Mouse (Mus musculus): ENCODE measurements around the gene Ctsf.
A peak's percentile ranks its signal among the peaks of the same experiment; 100 is the strongest.

Gene Ctsf

DNA sequence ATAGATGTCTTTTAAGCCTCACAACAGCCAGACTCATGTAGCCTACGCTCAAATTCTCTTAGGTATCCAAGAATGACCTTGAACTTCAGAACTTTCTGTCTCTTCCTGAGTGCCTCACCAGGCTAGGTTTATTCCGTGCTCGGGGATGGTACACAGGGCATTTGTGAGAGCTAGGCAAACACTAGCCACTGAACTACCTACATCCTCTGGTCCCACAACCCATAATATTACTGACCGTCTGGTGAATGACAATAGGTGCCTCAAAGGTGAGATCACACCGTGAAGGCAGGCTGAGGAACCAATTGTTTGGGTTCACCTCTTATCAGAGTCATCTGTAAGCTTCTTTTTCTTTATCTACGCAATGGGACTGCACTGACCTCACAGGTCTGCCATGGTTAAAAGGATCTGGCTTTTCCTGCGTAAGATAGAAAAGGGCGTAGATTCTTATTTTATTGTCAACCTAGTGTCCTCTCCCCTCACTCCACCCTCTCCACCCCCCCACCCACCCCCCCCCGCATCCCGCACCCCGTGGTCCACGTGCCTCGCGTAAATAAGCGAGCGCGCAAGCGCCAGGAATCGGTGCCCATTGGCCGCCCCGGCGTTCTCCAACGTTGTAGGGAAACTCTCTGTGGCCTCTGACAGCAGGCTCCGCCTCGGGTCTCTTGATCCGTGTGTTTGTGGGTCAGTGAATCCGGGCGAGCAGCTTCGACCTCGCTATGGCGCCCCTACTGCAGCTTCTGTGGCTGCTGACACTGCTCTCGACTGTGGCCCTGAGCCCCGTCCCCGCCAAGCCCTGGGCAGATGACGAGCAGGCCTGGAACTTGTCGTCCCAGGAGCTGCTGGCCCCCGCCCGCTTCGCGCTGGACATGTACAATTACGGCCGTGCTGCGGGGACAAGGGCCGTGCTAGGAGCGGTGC lies at the start of gene Ctsf:
Gene Ctsf (plus strand): TSS at position 579 of the 918 bp plus-strand sequence.
- peak; percentile 64 to 75 for DNase-seq (ENCODE audit: low spot score in 2 of 2)

DNA sequence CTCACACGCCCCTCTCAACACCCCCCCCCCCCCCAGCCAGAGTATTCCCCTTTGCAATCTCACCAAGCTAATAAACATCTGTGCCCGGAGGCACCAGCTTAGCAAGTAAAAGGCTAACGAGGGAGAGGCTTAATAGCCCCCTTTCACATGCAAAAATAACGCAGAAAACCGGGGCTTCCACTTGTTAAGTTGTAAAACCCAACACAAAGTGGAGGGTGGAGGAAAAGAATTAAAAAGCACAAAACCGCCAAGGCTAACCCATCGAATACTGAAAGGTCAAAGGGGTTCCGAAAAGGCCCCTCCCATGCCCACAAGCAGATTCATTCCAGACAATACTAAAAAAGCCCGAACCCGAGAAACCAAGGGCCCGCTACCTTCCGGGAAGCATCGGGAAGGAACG lies 44.6 kb upstream of the Ctsf start:
- no peak for DNase-seq (ENCODE audit: low spot score in 2 of 2)

DNA sequence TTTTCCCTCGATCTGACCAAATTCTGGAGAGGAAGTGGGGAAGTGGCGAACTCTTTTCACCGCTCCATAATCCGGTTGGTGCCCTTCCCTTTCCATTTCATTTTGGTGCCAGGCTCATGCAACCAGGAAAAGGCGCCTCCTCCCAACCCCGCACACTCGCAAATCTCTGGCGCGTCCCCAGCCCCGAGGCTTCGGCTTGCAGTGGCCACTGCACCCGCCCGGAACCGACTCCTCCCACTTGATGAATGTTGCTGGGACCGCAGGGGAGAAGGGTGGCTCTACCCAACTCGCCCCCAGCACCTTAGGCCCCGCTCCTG lies 44.2 kb upstream of the Ctsf start:
- no peak for DNase-seq (ENCODE audit: low spot score in 2 of 2)

DNA sequence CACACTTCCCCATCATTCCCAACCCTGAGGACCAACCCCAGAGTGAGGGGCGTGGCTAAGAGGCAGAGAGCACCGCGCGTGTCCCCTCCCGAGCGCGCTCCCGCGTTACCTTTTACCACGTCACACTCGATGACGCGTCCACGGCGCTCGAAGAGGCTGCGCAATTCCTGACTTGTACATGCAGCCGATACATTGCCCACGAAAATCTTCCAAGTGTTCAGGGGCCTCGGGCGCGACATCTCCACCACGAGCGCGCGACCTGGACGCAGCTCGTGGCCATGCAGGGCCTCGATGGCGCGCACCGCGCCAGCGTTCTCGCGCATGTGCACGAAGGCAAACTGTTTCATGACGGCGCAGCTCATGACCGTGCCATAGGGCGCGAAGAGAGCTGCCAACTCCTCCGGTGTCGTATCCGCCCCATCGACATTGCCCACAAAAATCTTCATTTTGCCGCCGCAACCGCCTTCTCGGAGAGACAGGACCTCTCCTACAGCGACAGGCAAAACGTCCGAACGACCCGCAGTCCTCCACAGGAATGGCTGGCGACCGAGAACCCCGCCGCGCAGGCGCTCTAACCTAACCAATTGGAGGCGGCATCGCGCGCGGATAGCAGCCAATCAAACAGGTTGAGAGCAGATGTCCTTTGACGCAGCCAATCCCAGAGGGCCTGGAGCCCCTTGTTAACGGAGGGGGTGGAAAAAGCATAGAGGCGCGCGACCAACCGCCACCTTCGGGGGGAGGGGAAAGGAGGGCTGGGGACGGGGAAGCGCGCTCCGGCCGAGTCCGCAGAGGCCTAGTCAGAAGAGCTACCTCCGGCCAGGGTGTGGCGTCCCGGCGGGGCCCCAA lies 43.6 kb upstream of the Ctsf start, which contains the start of the genes Gm21992 and Rbm14:
Gene Gm21992 (minus strand): TSS at position 550 of the 846 bp plus-strand sequence.
Gene Rbm14 (minus strand): TSS at position 572 of the 846 bp plus-strand sequence.
- DNase-seq (ENCODE audit: low spot score in 2 of 2) = peak; percentile 96 to 98

DNA sequence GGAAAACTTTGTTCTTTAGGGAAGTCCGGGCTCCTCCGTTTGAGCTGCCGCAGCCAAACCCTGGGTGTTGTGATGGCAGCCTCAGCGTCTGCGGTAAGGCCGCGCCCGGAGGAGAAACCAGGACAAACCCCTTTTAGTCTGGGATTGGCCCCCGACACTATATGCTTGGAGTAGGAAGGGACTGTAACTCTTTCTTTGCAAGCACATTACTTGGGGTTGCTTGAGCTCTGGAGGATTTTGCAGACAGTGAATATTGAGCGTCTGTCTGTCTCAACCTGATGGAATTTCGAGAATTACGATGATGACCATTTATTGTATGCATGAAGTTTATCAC lies 43.1 kb upstream of the Ctsf start:
- no peak for DNase-seq (ENCODE audit: low spot score in 2 of 2)

DNA sequence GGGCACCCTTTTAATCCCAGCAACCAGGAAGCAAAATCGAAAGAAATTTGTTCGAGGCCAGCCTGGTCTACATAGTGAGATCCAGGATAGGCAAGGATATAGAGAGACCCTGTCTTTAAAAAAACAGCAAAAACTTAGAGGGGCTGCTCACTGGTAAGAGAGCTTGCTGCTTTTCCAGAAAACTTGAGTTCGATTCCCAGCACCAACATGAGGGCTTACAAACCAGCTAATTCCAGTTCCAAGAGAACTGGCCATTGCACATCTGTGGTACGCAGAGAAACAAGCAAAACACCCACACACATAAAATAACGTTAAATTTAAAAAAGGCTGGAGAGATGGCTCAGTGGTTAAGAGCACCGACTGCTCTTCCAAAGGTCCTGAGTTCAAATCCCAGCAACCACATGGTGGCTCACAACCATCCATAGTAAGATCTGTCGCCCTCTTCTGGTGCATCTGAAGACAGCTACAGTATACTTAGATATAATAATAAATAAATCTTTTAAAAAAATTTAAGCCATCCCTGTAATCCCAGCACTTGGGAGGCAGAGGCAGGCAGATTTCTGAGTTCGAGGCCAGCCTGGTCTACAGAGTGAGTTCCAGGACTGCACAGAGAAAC lies 42.5 kb upstream of the Ctsf start:
- DNase-seq (ENCODE audit: low spot score in 2 of 2) = peak in 1 of 2 experiments; percentile 36

DNA sequence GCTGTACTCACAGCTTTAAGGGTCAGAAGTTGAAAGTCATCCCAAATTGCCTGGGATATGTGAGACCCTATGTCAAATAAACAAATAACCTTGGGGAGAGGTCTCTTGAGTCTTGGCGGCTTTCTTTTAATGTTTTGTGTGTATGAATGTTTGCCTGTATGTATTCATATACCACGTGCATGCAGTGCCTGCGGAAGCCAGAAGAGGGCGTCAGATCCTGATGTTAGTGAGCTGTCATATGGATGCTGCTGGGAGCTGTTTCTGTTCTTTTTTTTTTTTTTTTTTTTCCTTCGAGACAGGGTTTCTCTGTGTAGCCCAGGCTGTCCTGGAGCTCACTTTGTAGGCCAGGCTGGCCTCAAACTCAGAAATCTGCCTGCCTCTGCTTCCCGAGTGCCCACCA lies 41.9 kb upstream of the Ctsf start:
- peak in 1 of 2 experiments; percentile 73 for DNase-seq (ENCODE audit: low spot score in 2 of 2)

DNA sequence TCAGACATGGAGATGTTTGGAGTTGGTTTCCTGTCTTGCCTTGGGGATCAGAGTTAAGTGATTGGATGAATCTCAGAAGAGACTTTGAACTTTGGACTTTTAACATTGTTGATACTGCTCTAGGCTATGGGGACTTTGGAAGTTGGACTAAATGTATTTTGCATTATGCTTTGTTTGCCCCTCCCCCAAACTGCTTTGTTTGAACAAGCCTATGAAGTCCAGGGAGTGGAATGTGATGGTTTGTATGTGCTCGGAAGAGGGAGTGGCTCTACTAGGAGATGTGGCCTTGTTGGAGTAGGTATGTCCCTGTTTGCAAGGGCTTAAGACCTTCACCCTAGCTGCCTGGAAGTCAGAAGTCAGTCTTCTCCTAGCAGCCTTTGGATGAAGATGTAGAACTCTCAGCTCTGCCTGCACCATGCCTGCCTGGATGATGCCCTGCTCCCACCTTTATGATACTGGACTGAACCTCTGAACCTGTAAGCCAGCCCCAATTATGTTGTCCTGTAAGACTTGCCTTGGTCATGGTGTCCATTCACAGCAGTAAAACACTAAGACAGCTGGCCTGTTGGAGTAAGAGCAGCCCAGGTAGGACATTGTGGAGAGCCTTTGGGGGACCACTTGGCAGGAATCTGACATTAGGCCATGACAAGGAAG lies 37.6 kb upstream of the Ctsf start:
- DNase-seq (ENCODE audit: low spot score in 2 of 2) = no peak

DNA sequence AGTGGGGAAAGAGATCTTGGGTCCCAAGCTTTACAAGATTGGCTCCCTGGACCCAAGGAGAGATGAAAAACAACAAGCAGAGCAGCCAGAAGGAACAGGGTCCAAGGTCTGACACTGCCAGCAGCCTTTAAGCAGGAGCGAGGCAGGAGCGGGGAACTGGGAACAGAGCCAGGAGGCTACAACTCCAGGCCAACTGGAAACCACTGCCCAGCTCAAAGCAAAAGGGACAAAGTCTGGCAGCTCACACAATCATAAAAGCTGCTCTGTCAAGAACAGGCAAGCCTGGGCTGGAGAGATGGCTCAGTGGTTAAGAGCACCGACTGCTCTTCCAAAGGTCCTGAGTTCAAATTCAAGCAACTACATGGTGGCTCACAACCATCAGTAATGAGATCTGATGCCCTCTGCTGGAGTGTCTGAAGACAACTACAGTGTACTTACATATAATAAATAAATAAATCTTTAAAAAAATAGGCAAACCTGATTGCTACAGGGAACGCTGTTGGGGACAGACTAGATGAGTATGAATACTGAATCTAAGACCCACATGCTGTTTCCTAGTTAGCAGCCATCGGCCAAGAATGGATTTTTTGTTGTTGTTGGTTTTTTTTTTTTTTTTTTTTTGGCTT lies 34.1 kb upstream of the Ctsf start:
- no peak for DNase-seq (ENCODE audit: low spot score in 2 of 2)

DNA sequence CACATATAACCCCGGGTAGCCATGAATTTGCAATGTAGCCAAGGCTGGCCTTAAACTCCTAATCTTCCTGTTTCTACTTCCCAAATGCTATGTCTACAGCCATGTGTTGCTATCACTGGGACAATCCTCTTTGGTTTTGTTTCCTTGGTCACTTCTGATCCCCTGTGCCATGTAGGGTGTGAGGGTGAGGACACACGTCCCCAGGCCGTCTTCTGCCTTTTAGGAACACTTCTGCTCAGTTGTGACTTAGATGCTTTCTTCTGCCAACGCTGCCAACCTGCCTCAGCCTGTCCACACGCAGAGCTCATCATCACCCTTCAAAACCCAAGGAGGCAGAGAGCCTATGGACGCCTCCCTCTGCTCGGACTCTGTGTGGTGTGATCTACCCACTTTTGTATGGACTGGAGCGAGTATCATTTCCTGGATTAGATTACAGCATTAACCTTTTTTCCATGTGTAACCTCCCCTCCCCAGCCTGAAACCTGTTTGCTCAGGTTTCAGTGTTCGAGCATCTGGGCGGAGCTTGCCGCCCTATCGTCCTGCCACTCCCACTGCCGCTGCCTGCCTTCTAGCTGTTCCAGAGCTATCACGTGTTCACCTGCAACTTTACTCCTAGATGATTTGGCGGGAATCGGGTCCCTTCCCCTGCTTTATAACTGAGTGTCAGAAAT lies 26.4 kb upstream of the Ctsf start:
- no peak for DNase-seq (ENCODE audit: low spot score in 2 of 2)

DNA sequence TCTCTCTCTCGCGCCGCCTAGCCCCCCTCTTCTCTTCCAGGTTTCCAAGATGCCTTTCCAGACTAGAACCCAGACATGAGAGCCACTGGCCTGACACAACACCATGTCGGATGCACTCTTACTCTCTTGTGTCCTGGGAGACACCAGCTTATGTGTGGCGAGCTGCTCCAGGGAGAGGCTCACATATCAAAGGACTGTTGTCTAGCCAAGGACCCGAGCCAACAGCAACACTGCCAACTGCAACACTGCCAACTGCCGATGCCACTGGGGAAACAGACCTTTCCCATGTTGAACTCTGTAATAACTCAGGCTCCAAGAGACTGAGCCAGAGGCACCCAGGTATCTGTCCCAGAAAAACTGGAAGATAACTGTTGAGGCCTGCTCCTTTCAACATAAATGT lies 25.8 kb upstream of the Ctsf start:
- DNase-seq (ENCODE audit: low spot score in 2 of 2) = no peak

DNA sequence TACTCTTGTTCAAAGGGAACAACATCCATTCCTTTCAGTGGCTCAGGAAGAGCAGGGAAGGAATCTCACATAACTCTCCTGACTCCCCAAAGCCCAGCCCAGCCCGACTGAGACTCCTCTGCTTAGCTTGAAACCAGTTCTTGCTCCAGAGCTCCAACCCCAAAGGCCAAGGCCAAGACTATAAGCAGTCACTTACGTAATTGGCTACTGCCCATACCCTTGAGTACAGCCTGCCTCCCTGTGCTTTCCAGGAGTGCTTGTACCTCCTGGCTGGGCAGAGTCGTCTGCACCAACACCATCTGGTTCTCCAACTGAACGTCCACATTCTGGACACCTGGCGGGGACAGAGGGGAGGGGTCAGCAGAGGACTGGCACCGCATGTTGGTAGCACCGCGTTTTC lies 21.0 kb upstream of the Ctsf start:
- DNase-seq (ENCODE audit: low spot score in 2 of 2) = no peak

DNA sequence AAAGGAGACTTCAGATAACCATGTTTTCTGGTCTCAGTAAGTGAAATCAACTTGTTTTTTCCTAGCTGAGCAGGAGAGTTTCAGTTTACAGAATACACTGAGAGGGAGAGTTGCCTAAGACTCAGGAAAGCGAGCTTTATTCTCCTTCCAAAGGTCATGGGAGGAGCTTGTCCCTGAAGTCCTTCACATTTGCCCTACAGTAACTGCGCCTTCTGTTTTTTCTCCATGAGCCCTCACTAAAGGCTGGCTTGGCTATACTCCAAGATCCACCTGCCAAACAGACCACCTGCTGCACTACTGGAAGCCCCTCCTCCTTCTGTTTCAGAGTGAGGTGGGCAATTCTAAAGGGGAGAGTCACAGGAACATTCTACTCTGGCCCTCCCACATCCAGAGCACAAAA lies 18.8 kb upstream of the Ctsf start:
- no peak for DNase-seq (ENCODE audit: low spot score in 2 of 2)

DNA sequence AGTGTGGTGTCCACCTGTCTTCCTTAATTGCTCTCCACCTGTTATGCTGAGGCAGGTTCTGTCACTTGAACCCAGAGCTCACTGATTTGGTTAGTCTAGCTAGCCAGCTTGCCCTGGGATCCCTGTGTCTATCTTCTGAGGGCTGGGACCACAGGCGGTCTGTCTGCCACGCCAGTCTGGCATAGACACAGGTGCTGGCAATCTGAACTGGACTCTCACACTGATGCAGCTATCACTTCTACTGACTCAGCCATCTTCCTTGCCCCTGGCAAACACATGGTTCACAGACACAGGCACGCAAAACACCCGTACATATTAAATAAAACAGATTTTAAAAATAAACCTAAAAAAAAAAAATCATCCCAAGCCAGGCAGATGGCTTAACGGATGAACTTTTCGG lies 17.9 kb upstream of the Ctsf start:
- no peak for DNase-seq (ENCODE audit: low spot score in 2 of 2)

DNA sequence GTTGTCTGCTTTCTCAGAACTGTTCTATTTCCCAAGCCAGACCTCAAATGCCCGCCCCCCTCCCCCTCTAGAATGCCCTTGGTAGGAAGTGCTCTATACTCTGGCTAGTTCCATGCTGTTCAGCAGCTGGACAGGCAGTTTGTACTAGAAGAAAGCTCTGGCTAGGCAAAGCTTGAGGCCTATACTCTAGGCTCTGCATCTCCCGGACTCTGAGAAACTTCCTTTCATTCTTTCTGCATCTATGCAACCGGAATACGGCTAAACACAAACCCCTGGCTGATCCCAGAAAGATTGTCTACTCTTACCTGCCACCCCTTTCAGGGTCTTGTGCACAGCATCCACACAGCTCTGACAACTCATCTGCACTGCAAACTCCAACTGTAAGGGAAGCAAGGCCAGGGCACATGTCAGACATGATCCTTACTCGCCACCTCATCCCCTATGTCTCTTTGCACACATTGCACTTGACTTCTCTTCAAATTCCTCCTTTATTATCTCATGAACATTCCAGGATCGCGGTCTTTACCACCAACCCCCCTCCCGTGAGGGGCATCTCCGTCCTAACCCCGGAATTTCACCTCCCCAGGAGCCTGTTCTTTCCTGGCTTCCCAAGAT lies 16.3 kb upstream of the Ctsf start:
- peak in 1 of 2 experiments; percentile 18 for DNase-seq (ENCODE audit: low spot score in 2 of 2)

DNA sequence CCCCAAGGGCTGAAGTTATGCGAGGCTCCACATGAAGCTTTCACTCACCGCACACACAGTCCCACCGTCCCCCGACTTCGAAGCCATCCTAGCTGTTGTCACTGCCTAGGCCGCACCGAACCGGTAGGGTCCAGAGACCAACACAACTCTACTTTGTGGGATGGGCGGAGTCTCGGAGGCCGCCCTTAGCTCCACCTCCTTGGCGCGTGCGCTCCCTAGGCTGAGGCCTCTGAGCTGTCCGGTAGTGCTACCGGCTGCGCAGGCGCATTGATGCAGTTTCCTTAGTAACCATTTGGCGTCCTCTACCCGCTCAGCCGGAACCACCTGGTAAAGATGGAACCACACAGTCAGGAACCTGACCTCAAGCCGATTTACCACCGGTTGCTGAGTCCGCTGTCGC lies 15.8 kb upstream of the Ctsf start, which contains the start of the genes Ccs and Ccdc87:
Gene Ccs (minus strand): TSS at position 184 of the 400 bp plus-strand sequence.
Gene Ccdc87 (plus strand): TSS at position 218 of the 400 bp plus-strand sequence.
- DNase-seq (ENCODE audit: low spot score in 2 of 2) = peak; percentile 92 to 97

DNA sequence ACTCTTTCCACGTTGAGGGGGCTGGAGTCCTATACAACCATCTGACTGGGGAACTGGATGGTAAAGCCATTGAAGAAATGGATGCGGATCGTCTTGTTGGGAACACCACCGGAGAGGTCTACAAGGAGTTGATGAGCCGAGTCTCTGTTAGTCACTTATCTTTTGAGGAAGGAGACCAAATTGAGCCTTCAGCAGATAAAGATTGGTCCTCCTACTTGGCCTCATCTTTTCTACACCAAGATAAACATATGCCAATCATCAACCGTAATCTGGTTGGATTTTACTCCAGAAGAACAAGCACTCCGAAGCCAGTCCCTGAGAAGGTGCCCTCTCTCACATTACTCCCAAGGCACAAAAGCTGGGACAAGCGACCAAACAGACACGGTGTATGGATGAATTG lies 14.1 kb upstream of the Ctsf start:
- DNase-seq (ENCODE audit: low spot score in 2 of 2) = no peak

DNA sequence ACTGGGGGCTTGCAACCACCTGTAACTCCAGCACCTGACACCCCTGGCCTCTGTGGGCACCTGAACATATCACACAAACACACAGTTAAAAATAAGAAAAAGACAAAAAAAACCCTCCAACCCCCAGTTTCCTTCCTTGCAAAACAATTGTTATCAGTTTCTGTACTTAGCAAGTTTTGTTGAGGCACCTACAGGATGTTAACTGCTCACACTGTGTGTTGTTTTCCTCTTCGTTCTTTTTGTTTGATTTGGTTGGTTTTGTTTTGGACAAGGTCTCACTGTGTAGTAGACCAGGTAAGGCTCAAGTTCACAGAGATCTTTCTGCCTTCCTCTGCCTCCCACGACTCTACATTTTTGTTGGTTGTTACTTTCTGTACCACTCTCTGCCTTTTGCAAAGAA lies 12.3 kb upstream of the Ctsf start:
- DNase-seq (ENCODE audit: low spot score in 2 of 2) = no peak

DNA sequence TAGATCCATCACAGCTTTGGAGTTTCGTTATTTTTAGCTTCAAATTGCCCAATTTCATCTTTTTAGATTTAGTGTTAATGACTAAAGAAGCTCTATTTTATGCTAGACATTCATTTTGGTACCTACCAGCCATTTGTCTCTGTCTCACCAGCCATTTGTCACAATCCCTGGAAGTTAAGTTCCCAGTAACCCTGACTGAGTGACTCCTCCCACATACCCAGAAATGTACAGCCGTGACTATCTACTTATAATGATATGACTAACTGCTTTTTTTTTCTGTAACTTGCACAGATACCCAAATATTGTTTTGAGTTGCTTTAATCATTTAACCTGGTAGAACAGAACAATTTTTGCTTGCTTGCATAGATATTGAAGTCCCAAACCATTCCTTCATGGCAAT lies 9.1 kb upstream of the Ctsf start:
- DNase-seq (ENCODE audit: low spot score in 2 of 2) = no peak

DNA sequence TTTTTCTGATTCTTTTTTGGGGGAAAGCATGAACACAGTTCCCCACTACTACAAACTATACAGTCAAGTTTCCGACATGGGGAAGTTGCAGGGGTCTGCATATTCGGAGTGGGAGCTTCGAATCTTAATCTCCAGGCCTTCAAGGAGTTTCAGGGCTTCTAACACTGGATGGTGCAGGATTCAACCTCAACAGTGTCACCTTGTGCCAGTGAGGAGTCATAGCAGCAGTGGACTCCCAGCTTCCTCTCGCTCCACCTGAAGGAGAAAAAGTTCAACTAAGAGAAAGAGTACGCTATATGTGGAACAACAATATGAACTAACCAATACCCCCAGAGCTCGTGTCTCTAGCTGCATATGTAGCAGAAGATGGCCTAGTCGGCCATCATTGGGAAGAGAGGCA lies 7.4 kb upstream of the Ctsf start:
- peak in 1 of 2 experiments; percentile 25 for DNase-seq (ENCODE audit: low spot score in 2 of 2)
